Mouse (Mus musculus) cerebellum, adult 9-11 months (tissue): ENCODE data around the gene Tbc1d16.

Experiments
- DNase-seq: peaks from one replicate; pipeline ENCODE4 v3.0.0; 2022

The Tbc1d16 gene

GRCm38 (mm10) chr11:119168851-119169250 is 59.4 kb downstream of the Tbc1d16 start:
- DNase-seq = no peak

GRCm38 (mm10) chr11:119165995-119166394 is 62.3 kb downstream of the Tbc1d16 start:
- DNase-seq = no peak

GRCm38 (mm10) chr11:119164375-119164774 is 63.9 kb downstream of the Tbc1d16 start:
- no peak for DNase-seq

- DNase-seq = no peak
These were observed 64.6 kb downstream of the Tbc1d16 start for GRCm38 (mm10) chr11:119163734-119163992.

- DNase-seq = no peak
These were observed 65.2 kb downstream of the Tbc1d16 start for GRCm38 (mm10) chr11:119162959-119163733.

GRCm38 (mm10) chr11:119161665-119162064 is 66.6 kb downstream of the Tbc1d16 start:
- no peak for DNase-seq

- no peak for DNase-seq
These were observed 68.2 kb downstream of the Tbc1d16 start for GRCm38 (mm10) chr11:119160050-119160449.

- DNase-seq = peak; percentile 46
These were observed 68.8 kb downstream of the Tbc1d16 start for GRCm38 (mm10) chr11:119159496-119159895.

GRCm38 (mm10) chr11:119157377-119158189 is 70.7 kb downstream of the Tbc1d16 start:
- DNase-seq = no peak

GRCm38 (mm10) chr11:119156481-119157254 is 71.6 kb downstream of the Tbc1d16 start:
- no peak for DNase-seq

GRCm38 (mm10) chr11:119155638-119156480 is 72.4 kb downstream of the Tbc1d16 start:
- no peak for DNase-seq

- DNase-seq = no peak
These were observed 75.9 kb downstream of the Tbc1d16 start for GRCm38 (mm10) chr11:119152321-119152831.

- no peak for DNase-seq
These were observed 77.2 kb downstream of the Tbc1d16 start for GRCm38 (mm10) chr11:119151073-119151607.

- no peak for DNase-seq
These were observed 77.9 kb downstream of the Tbc1d16 start for GRCm38 (mm10) chr11:119150442-119150841.

GRCm38 (mm10) chr11:119148829-119149228 is 79.5 kb downstream of the Tbc1d16 start:
- no peak for DNase-seq

- DNase-seq = no peak
These were observed 81.1 kb downstream of the Tbc1d16 start for GRCm38 (mm10) chr11:119147153-119147552.

- DNase-seq = no peak
These were observed 82.2 kb downstream of the Tbc1d16 start for GRCm38 (mm10) chr11:119146140-119146539.

GRCm38 (mm10) chr11:119144801-119145475 is 83.4 kb downstream of the Tbc1d16 start:
- DNase-seq = no peak

GRCm38 (mm10) chr11:119143376-119144002 is 84.8 kb downstream of the Tbc1d16 start:
- no peak for DNase-seq

GRCm38 (mm10) chr11:119142615-119143014 is 85.7 kb downstream of the Tbc1d16 start:
- DNase-seq = no peak

GRCm38 (mm10) chr11:119139026-119139425 is 89.3 kb downstream of the Tbc1d16 start:
- DNase-seq = no peak
